ENCODE assay signal across 18 mouse cellular contexts in genomic region chr17:46812442-46812841, GRCm38 (mm10). TPM values are rescaled to one million over a fixed set of nuclear protein-coding genes. Genes with fewer than 3 reads are reported as not detected.
"Had no signal": no experiment of that assay in that cellular context is flagged by ENCODE, and none has a peak within 500 bp of the region (broad histone marks: within the 10 kb centered on the region; RNA-seq: fewer than 3 reads in every experiment).

No protein-coding gene starts in this region.

- H3K27ac ChIP-seq: lung, embryonic 15.5 days; macrophage; midbrain, embryonic 13.5 days; midbrain, embryonic 15.5 days; neural tube, embryonic 12.5 days; stomach, embryonic 15.5 days; stomach, postnatal 0 days had no signal

- H3K9me3 ChIP-seq: lung, embryonic 15.5 days; megakaryocyte, embryonic 14.5 days; midbrain, embryonic 13.5 days; midbrain, embryonic 15.5 days; neural tube, embryonic 12.5 days; stomach, embryonic 15.5 days had no signal

- H3K4me1 ChIP-seq: lung, embryonic 15.5 days; midbrain, embryonic 13.5 days; midbrain, embryonic 15.5 days; neural tube, embryonic 12.5 days; stomach, embryonic 15.5 days had no signal

- H3K4me3 ChIP-seq: lung, embryonic 15.5 days; megakaryocyte, embryonic 14.5 days; midbrain, embryonic 13.5 days; midbrain, embryonic 15.5 days; neural tube, embryonic 12.5 days; stomach, embryonic 15.5 days had no signal

- H3K4me2 ChIP-seq: lung, embryonic 15.5 days; midbrain, embryonic 11.5 days; midbrain, embryonic 13.5 days; midbrain, embryonic 15.5 days; neural tube, embryonic 12.5 days; stomach, embryonic 15.5 days had no signal

- ATAC-seq: lung, postnatal 0 days; midbrain, embryonic 13.5 days; midbrain, embryonic 15.5 days had no signal

- H3K27me3 ChIP-seq: lung, embryonic 15.5 days; megakaryocyte, embryonic 14.5 days; midbrain, embryonic 13.5 days; midbrain, embryonic 15.5 days; neural tube, embryonic 12.5 days; stomach, embryonic 15.5 days had no signal

- DNase-seq: lung, adult 2 months; lung, postnatal 14 days; lung, postnatal 36 days; right cerebral cortex, postnatal 14 days; thymus, adult 2 months; thymus, postnatal 14 days; thymus, postnatal 36 days had no signal

- H3K9ac ChIP-seq: lung, embryonic 15.5 days; midbrain, embryonic 13.5 days; midbrain, embryonic 15.5 days; neural tube, embryonic 12.5 days; stomach, embryonic 15.5 days had no signal

RNA-seq across cellular contexts. Expression of gene Ptcra, which starts 48.9 kb away (rescaled TPM):
- total RNA-seq: midbrain, postnatal 0 days had no signal
- polyA plus RNA-seq: lung, adult 2 months; lung, postnatal 0 days; macrophage had no signal
